Mouse (Mus musculus) hindbrain, embryonic 14.5 days (tissue): ENCODE results near the gene Tsen2. TPM values are rescaled to one million over a fixed set of nuclear protein-coding genes. Genes with fewer than 3 reads are reported as not detected.
A peak's percentile ranks its signal among the peaks of the same experiment; 100 is the strongest.

ENCODE experiments used
- ATAC-seq: fragments of 200-750 bp; cut with Nextera tagmentation; 2 replicates; pipeline ENCODE4 v1.8.0; 2017; ENCODE audit warnings: moderate number of reproducible peaks, mild to moderate bottlenecking, moderate TSS enrichment, moderate library complexity; ENCODE audit not compliant: low FRiP score
- DNase-seq: peaks from one replicate; pipeline ENCODE4 v3.0.0-alpha.2; 2015; ENCODE audit warnings: low spot score
- H3K27ac ChIP-seq: fragments of 300-500 bp; sonication (generic); 2 replicates; pipeline ENCODE4 v1.5.1; 2014; ENCODE audit warnings: mild to moderate bottlenecking, moderate library complexity
- H3K27me3 ChIP-seq: fragments of 300-500 bp; sonication (generic); 2 replicates; pipeline ENCODE4 v1.6.1; 2014; ENCODE audit warnings: mild to moderate bottlenecking, low read length, mixed read lengths; ENCODE audit not compliant: control insufficient read depth, insufficient read depth
- H3K36me3 ChIP-seq: fragments of 300-500 bp; sonication (generic); replicated peaks from 2 replicates; pipeline ENCODE4 v1.6.1; 2014; ENCODE audit not compliant: control insufficient read depth, insufficient read depth
- H3K4me1 ChIP-seq: fragments of 300-500 bp; sonication (generic); replicated peaks from 2 replicates; pipeline ENCODE4 v1.6.1; 2014; ENCODE audit warnings: antibody characterized with exemption, low read length, mixed read lengths; ENCODE audit not compliant: control insufficient read depth, insufficient read depth
- H3K4me2 ChIP-seq: fragments of 300-500 bp; sonication (generic); replicated peaks from 2 replicates; pipeline ENCODE4 v1.6.1; 2014; ENCODE audit warnings: mild to moderate bottlenecking, moderate library complexity
- H3K4me3 ChIP-seq: fragments of 300-500 bp; sonication (generic); replicated peaks from 2 replicates; pipeline ENCODE4 v1.5.1; 2014; ENCODE audit warnings: mild to moderate bottlenecking, low read length
- H3K9ac ChIP-seq: fragments of 300-500 bp; sonication (generic); 2 replicates; pipeline ENCODE4 v1.6.1; 2014
- H3K9me3 ChIP-seq: fragments of 300-500 bp; sonication (generic); 2 replicates; pipeline ENCODE4 v1.6.1; 2016; ENCODE audit warnings: low read length; ENCODE audit not compliant: control insufficient read depth
- WGBS: fragments of 180-500 bp; shearing (Covaris S2); extraction: QIAGEN DNeasy Blood & Tissue Kit; methylation state at CpG from one replicate; pipeline ENCODE4 v1.1.7; 2014; 5-methylcytosine and 5-hydroxymethylcytosine counted together
- polyA plus RNA-seq: library from polyadenylated mRNA; unstranded; fragments of >200 nt; fragmentation: Nextera tagmentation; extraction: Ambion mirVana; gene quantifications from 2 replicates; pipeline ENCODE4 v1.2.1, GENCODE M21; 2014

The Tsen2 gene
- polyA plus RNA-seq, 1 experiment from 2014 or later, result 31.9 TPM

- H3K9ac ChIP-seq, result no peak overlapping the region
- no peak overlapping the region for H3K4me3 ChIP-seq
- WGBS, result 81% methylated on average over 3 of the region's 3 CpGs
Measured at GRCm38 (mm10) chr6:115584176-115584575, 39.7 kb downstream of the Tsen2 start.

GRCm38 (mm10) chr6:115586321-115586720 lies 41.9 kb downstream of the Tsen2 start:
- Histone ChIP-seq H3K27ac (no peak overlapping the region), H3K9me3 (no peaks in the 10 kb centered on the region), H3K9ac (no peak overlapping the region), H3K27me3 (no peaks in the 10 kb centered on the region), H3K36me3 (0 out of 2 replicates have a peak, but pooled peaks cover 8% of the 10 kb centered on the region), H3K4me3 (no peak overlapping the region), H3K4me2 (no peak overlapping the region), H3K4me1 (no peaks in the 10 kb centered on the region)
- WGBS, result 89% methylated on average over 10 of the region's 10 CpGs
- no peak for DNase-seq
- ATAC-seq, result no peak

More at GRCm38 (mm10) chr6:115584176-115584575, 39.7 kb downstream of the Tsen2 start:
- no peak for DNase-seq
- Histone ChIP-seq H3K27me3 (no peaks in the 10 kb centered on the region), H3K4me2 (no peak overlapping the region), H3K4me1 (no peaks in the 10 kb centered on the region), H3K9me3 (no peaks in the 10 kb centered on the region), H3K27ac (no peak overlapping the region), H3K36me3 (peaks cover 24% of the 10 kb centered on the region)
- no peak for ATAC-seq

- Histone ChIP-seq H3K4me2 (no peak overlapping the region), H3K27ac (no peak overlapping the region), H3K27me3 (no peaks in the 10 kb centered on the region), H3K4me1 (no peaks in the 10 kb centered on the region), H3K9ac (no peak overlapping the region), H3K9me3 (no peaks in the 10 kb centered on the region), H3K36me3 (no peaks in the 10 kb centered on the region), H3K4me3 (no peak overlapping the region)
- no peak for DNase-seq
- no peak for ATAC-seq
- 90% methylated on average over 19 of the region's 19 CpGs for WGBS
Measured at GRCm38 (mm10) chr6:115591692-115592359, 47.4 kb downstream of the Tsen2 start.

GRCm38 (mm10) chr6:115592458-115592857 lies 48.0 kb downstream of the Tsen2 start, which contains the start of gene Mkrn2os:
Gene Mkrn2os, minus strand, starts transcription at chr6:115592576.
- Histone ChIP-seq H3K27me3 (no peaks in the 10 kb centered on the region), H3K27ac (no peak within 1 kb of the TSS), H3K9me3 (no peaks in the 10 kb centered on the region), H3K4me2 (no peak within 1 kb of the TSS), H3K9ac (no peak within 1 kb of the TSS), H3K36me3 (no peaks in the 10 kb centered on the region), H3K4me1 (no peaks in the 10 kb centered on the region), H3K4me3 (no peak within 1 kb of the TSS)
- DNase-seq, result no peak
- no peak for ATAC-seq
- 70% methylated on average over 5 of the region's 5 CpGs for WGBS

- Histone ChIP-seq H3K27me3 (no peaks in the 10 kb centered on the region), H3K9ac (no peak overlapping the region), H3K36me3 (no peaks in the 10 kb centered on the region), H3K4me1 (no peaks in the 10 kb centered on the region), H3K4me3 (no peak overlapping the region), H3K4me2 (no peak overlapping the region), H3K9me3 (no peaks in the 10 kb centered on the region), H3K27ac (no peak overlapping the region)
- WGBS, result 79% methylated on average over 4 of the region's 4 CpGs
- DNase-seq (no peak), ATAC-seq (no peak)
Measured at GRCm38 (mm10) chr6:115593252-115593651, 48.8 kb downstream of the Tsen2 start.

GRCm38 (mm10) chr6:115594463-115594862 lies 50.0 kb downstream of the Tsen2 start:
- H3K9ac ChIP-seq, result no peak overlapping the region
- no peaks in the 10 kb centered on the region for H3K27me3 ChIP-seq
- H3K36me3 ChIP-seq, result no peaks in the 10 kb centered on the region
- no peaks in the 10 kb centered on the region for H3K9me3 ChIP-seq
- H3K4me2 ChIP-seq, result no peak overlapping the region
- ATAC-seq (no peak), DNase-seq (no peak)
- no peak overlapping the region for H3K4me3 ChIP-seq
- 83% methylated on average over 3 of the region's 3 CpGs for WGBS
- no peaks in the 10 kb centered on the region for H3K4me1 ChIP-seq
- H3K27ac ChIP-seq, result no peak overlapping the region

GRCm38 (mm10) chr6:115595667-115596066 lies 51.2 kb downstream of the Tsen2 start:
- no peak overlapping the region for H3K4me2 ChIP-seq
- no peak overlapping the region for H3K9ac ChIP-seq
- no peak overlapping the region for H3K27ac ChIP-seq
- H3K4me3 ChIP-seq, result no peak overlapping the region
- ATAC-seq (no peak), DNase-seq (no peak)
- no peaks in the 10 kb centered on the region for H3K27me3 ChIP-seq
- no peaks in the 10 kb centered on the region for H3K36me3 ChIP-seq
- no peaks in the 10 kb centered on the region for H3K9me3 ChIP-seq
- H3K4me1 ChIP-seq, result no peaks in the 10 kb centered on the region
- WGBS, result 68% methylated on average over 3 of the region's 3 CpGs

GRCm38 (mm10) chr6:115601322-115601714 lies 56.9 kb downstream of the Tsen2 start:
- no peak for DNase-seq
- 61% methylated on average over 4 of the region's 4 CpGs for WGBS

GRCm38 (mm10) chr6:115601715-115602523 lies 57.5 kb downstream of the Tsen2 start, which contains the start of gene Mkrn2:
Gene Mkrn2, plus strand, starts transcription at chr6:115601902.
- WGBS, result under 1% methylated on average over 42 of the region's 61 CpGs
- Histone ChIP-seq H3K4me2 (peak within 1 kb of the TSS; percentile 67), H3K27ac (peak within 1 kb of the TSS; percentile 88), H3K36me3 (peaks cover 10% of the 10 kb centered on the region), H3K9ac (peak within 1 kb of the TSS; percentile 83), H3K4me3 (peak within 1 kb of the TSS; percentile 92), H3K4me1 (peaks cover 11% of the 10 kb centered on the region), H3K9me3 (no peaks in the 10 kb centered on the region), H3K27me3 (no peaks in the 10 kb centered on the region)
- ATAC-seq (peak; percentile 92), DNase-seq (peak; percentile 90)

More at GRCm38 (mm10) chr6:115601322-115601714, 56.9 kb downstream of the Tsen2 start:
- Histone ChIP-seq H3K4me2 (peak overlapping the region; percentile 67), H3K27me3 (no peaks in the 10 kb centered on the region), H3K9ac (no peak overlapping the region), H3K4me3 (peak overlapping the region; percentile 92), H3K9me3 (no peaks in the 10 kb centered on the region), H3K36me3 (peaks cover 8% of the 10 kb centered on the region), H3K27ac (no peak overlapping the region), H3K4me1 (peaks cover 11% of the 10 kb centered on the region)
- peak; percentile 18; the same call in 1 of the 2 replicates for ATAC-seq
